Mouse (Mus musculus): ENCODE data around the gene Plekhm2. TPM values are rescaled to one million over a fixed set of nuclear protein-coding genes. Genes with fewer than 3 reads are reported as not detected.

Gene Plekhm2
- total and polyA plus RNA-seq, 3 experiments: 12.4 to 28.2 (median 13.7) TPM

- in situ Hi-C loops (cut with MboI; ENCODE audit: low pct_ligation_motif_present, low pct_unique_long_range_greater_than_20kb, low sequenced_read_pairs) (loop anchor here (10.0 kb wide), 2 partner anchors 228 to 338 kb away; partner anchors contain the start of gene Ctrc), dilution Hi-C loops (cut with MboI; ENCODE audit: extremely low pct_ligation_motif_present, extremely low pct_unique_long_range_greater_than_20kb, low sequenced_read_pairs) (no loop called here)
- Histone ChIP-seq H3K9me3 (replicated peaks; ENCODE audit: low read length) (no peaks in the 10 kb centered on the region), H3K36me3 (replicated peaks in 1 of 2; ENCODE audit: control insufficient read depth in 1 of 2, insufficient read depth in 1 of 2, low read length in 1 of 2) (peaks cover 0 to 20% of the 10 kb centered on the region in 2 experiments), H3K9ac (ENCODE audit: insufficient read depth, low read depth) (peak overlapping the region; percentile 29), H3K4me1 (ENCODE audit: control insufficient read depth in 1 of 2, insufficient read depth in 2 of 2) (peaks cover 14 to 47% of the 10 kb centered on the region in 2 experiments), H3K27me3 (replicated peaks) (no peaks in the 10 kb centered on the region), H3K79me2 (replicated peaks; ENCODE audit: control insufficient read depth, extremely low read depth, insufficient read depth, poor library complexity, severe bottlenecking) (no peaks in the 10 kb centered on the region), H3K4me3 (replicated peaks in 1 of 3; ENCODE audit: low read depth in 2 of 3, low read length in 2 of 3, poor library complexity in 1 of 3) (peak overlapping the region; percentile 13 to 66 (median 53)), H3K27ac (ENCODE audit: insufficient read depth, low read depth) (no peak overlapping the region), H3K4me2 (ENCODE audit: insufficient read depth, low read depth, poor library complexity, severe bottlenecking) (peak overlapping the region; percentile 73)
- TF ChIP-seq USF1 (IDR thresholded peaks at IDR 0.05; ENCODE audit: low read depth, low read length): peak; percentile 20; the same call in 1 of the 2 replicates
- TF ChIP-seq POLR2AphosphoS2 (IDR thresholded peaks at IDR 0.05; ENCODE audit: low read depth, low read length): no peak
- TF ChIP-seq RAD21 (IDR thresholded peaks at IDR 0.05; ENCODE audit: low read depth, low read length): peak; percentile 48
- no peak for TF ChIP-seq ZMIZ1 (IDR thresholded peaks at IDR 0.05; ENCODE audit: low read depth, low read length)
- no peak for TF ChIP-seq IRF4 (IDR thresholded peaks at IDR 0.05; ENCODE audit: low read depth, low read length)
- TF ChIP-seq MXI1 (IDR thresholded peaks at IDR 0.05; ENCODE audit: low read depth, low read length): no peak
- TF ChIP-seq CTCF (conservative IDR thresholded peaks at IDR 0.05 in 1 of 2, IDR thresholded peaks at IDR 0.05 in 1 of 2; ENCODE audit: low read depth in 2 of 2, low read length in 2 of 2): peak in 1 of 2 experiments; percentile 72; a peak in 2 of 4 replicates
- peak; percentile 52 for TF ChIP-seq SMC3 (IDR thresholded peaks at IDR 0.05; ENCODE audit: low read depth, low read length)
- no peak for TF ChIP-seq HCFC1 (IDR thresholded peaks at IDR 0.05; ENCODE audit: low read depth, low read length)
- DNase-seq (ENCODE audit: extremely low read depth): peak; percentile 44
Measured at GRCm38 (mm10) chr4:141617299-141617698, 47.4 kb downstream of the Plekhm2 start.

DNA sequence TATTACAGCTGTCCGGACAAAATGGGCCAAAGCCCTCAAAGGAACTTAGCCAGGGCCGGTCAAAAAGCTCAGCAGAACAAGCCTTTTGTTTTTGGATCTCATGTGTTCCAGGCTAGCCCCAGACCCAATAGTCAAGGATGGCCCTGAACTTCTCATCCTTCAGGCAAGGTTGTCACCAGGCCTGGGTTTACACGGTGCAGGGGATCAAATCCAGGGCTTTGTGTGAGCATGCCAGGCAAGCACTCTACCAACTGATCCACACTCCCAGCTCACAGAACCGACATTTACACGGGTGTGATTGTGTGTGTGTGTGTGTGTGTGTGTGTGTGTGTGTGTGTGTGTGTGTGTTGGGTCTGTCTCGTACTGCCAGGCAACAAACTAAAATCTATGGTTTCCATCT is 47.9 kb downstream of the Plekhm2 start:
- Histone ChIP-seq H3K27me3 (replicated peaks) (no peaks in the 10 kb centered on the region), H3K36me3 (replicated peaks in 1 of 2; ENCODE audit: control insufficient read depth in 1 of 2, insufficient read depth in 1 of 2, low read length in 1 of 2) (peaks cover 0 to 16% of the 10 kb centered on the region in 2 experiments), H3K9me3 (replicated peaks; ENCODE audit: low read length) (no peaks in the 10 kb centered on the region), H3K27ac (ENCODE audit: insufficient read depth, low read depth) (no peak overlapping the region), H3K4me3 (replicated peaks in 1 of 3; ENCODE audit: low read depth in 2 of 3, low read length in 2 of 3, poor library complexity in 1 of 3) (no peak overlapping the region), H3K9ac (ENCODE audit: insufficient read depth, low read depth) (no peak overlapping the region), H3K4me2 (ENCODE audit: insufficient read depth, low read depth, poor library complexity, severe bottlenecking) (no peak overlapping the region), H3K4me1 (ENCODE audit: control insufficient read depth in 1 of 2, insufficient read depth in 2 of 2) (peaks cover 14 to 42% of the 10 kb centered on the region in 2 experiments), H3K79me2 (replicated peaks; ENCODE audit: control insufficient read depth, extremely low read depth, insufficient read depth, poor library complexity, severe bottlenecking) (no peaks in the 10 kb centered on the region)
- dilution Hi-C loops (cut with MboI; ENCODE audit: extremely low pct_ligation_motif_present, extremely low pct_unique_long_range_greater_than_20kb, low sequenced_read_pairs): no loop called here
- TF ChIP-seq ZKSCAN1 (IDR thresholded peaks at IDR 0.05; ENCODE audit: borderline replicate concordance, low read depth, low read length) (no peak), CHD1 (IDR thresholded peaks at IDR 0.05; ENCODE audit: low read depth, low read length) (no peak), MXI1 (IDR thresholded peaks at IDR 0.05; ENCODE audit: low read depth, low read length) (no peak), MEF2A (IDR thresholded peaks at IDR 0.05; ENCODE audit: borderline replicate concordance, low read depth, low read length) (no peak), CTCF (conservative IDR thresholded peaks at IDR 0.05 in 1 of 2, IDR thresholded peaks at IDR 0.05 in 1 of 2; ENCODE audit: low read depth in 2 of 2, low read length in 2 of 2) (no peak), CHD2 (IDR thresholded peaks at IDR 0.05; ENCODE audit: low read length) (no peak), IRF4 (IDR thresholded peaks at IDR 0.05; ENCODE audit: low read depth, low read length) (no peak), RCOR1 (conservative IDR thresholded peaks at IDR 0.05; ENCODE audit: low read depth, low read length) (no peak), SIN3A (IDR thresholded peaks at IDR 0.05; ENCODE audit: low read length) (no peak), USF2 (conservative IDR thresholded peaks at IDR 0.05; ENCODE audit: low read depth, low read length) (no peak), EP300 (IDR thresholded peaks at IDR 0.05; ENCODE audit: low read length) (no peak), ETS1 (conservative IDR thresholded peaks at IDR 0.05; ENCODE audit: low read depth, low read length) (no peak)
- in situ Hi-C loops (cut with MboI; ENCODE audit: low pct_ligation_motif_present, low pct_unique_long_range_greater_than_20kb, low sequenced_read_pairs): loop anchor here (10.0 kb wide), 2 partner anchors 228 to 338 kb away; partner anchors contain the start of gene Ctrc
- DNase-seq (ENCODE audit: extremely low read depth): no peak
